Mouse (Mus musculus) hematopoietic stem cell, adult 5-6 weeks (primary cell): Measurements from ENCODE around the gene H2-T22. TPM values are rescaled to one million over a fixed set of nuclear protein-coding genes. Genes with fewer than 3 reads are reported as not detected.

ENCODE experiments used
- total RNA-seq: library from RNA; stranded (forward); fragments of 172-1452, 232-1000 nt; gene quantifications from 2 replicates; pipeline ENCODE4 v1.2.3, GENCODE M21; 2017

The H2-T22 gene
- total RNA-seq, 1 experiment from 2014 or later, result 66.7 TPM

Other genes with a start within 250 kb of the H2-T22 start
- gene Ier3, start 221.1 kb downstream of the H2-T22 start, total RNA-seq, result 128 and 182 TPM in 2 replicates
- gene Flot1, start 219.5 kb downstream of the H2-T22 start, total RNA-seq, result 134 and 140 TPM in 2 replicates
- gene Tubb5, start 204.4 kb downstream of the H2-T22 start, total RNA-seq, result 873 and 988 TPM in 2 replicates
- 26.0 and 40.0 TPM in 2 replicates for gene Mdc1, start 201.2 kb downstream of the H2-T22 start, total RNA-seq
- 53.1 and 73.0 TPM in 2 replicates for gene Nrm, start 181.4 kb downstream of the H2-T22 start, total RNA-seq
- gene Ppp1r18, start 177.2 kb downstream of the H2-T22 start, total RNA-seq, result 35.9 and 44.0 TPM in 2 replicates
- 39.1 and 57.0 TPM in 2 replicates for gene Dhx16, start 162.9 kb downstream of the H2-T22 start, total RNA-seq
- 4.9 and 17.4 TPM in 2 replicates for gene 2310061I04Rik, start 145.3 kb downstream of the H2-T22 start, total RNA-seq
- 13.0 and 18.1 TPM in 2 replicates for gene Atat1, start 132.7 kb downstream of the H2-T22 start, total RNA-seq
- 47.0 and 51.8 TPM in 2 replicates for gene Mrps18b, start 126.4 kb downstream of the H2-T22 start, total RNA-seq
- 175 and 218 TPM in 2 replicates for gene Ppp1r10, start 126.3 kb downstream of the H2-T22 start, total RNA-seq
- gene Abcf1, start 73.0 kb downstream of the H2-T22 start, total RNA-seq, result 139 and 356 TPM in 2 replicates
- gene Gnl1, start 62.9 kb downstream of the H2-T22 start, total RNA-seq, result 18.3 and 22.1 TPM in 2 replicates
- gene Prr3, start 62.5 kb downstream of the H2-T22 start, total RNA-seq, result 15.4 and 27.2 TPM in 2 replicates
- gene H2-T24, start 22.2 kb downstream of the H2-T22 start, total RNA-seq, result 16.8 and 23.6 TPM in 2 replicates
- gene H2-T23, start 9.9 kb downstream of the H2-T22 start, total RNA-seq, result 197 and 236 TPM in 2 replicates
- gene Gm6034, start 214 bp upstream of the H2-T22 start, total RNA-seq, result not detected in 2 replicates
- gene Gm11127, start 15.6 kb upstream of the H2-T22 start, total RNA-seq, result not detected in 2 replicates
- 0.56 TPM in 1 of 2 replicates, not detected in the other for gene Gm19684, start 78.9 kb upstream of the H2-T22 start, total RNA-seq
- not detected in 2 replicates for gene Gm7030, start 86.7 kb upstream of the H2-T22 start, total RNA-seq
- not detected in 2 replicates for gene Gm8909, start 125.8 kb upstream of the H2-T22 start, total RNA-seq
- gene H2-T3, start 147.5 kb upstream of the H2-T22 start, total RNA-seq, result 0.75 and 1.1 TPM in 2 replicates
- gene Rpp21, start 215.3 kb upstream of the H2-T22 start, total RNA-seq, result 32.9 and 39.8 TPM in 2 replicates
- gene Trim39, start 229.5 kb upstream of the H2-T22 start, total RNA-seq, result 27.0 and 28.5 TPM in 2 replicates
- not detected in 2 replicates for gene H2-M10.2, start 243.7 kb upstream of the H2-T22 start, total RNA-seq